Mouse (Mus musculus) urinary bladder, postnatal 25 days (tissue): ENCODE results near the gene Mast4.

ENCODE experiments used
- DNase-seq: peaks from one replicate; pipeline ENCODE4 v3.0.0; 2022; ENCODE audit warnings: low spot score

The Mast4 gene

GRCm38 (mm10) chr13:102888895-102889490, 445.3 kb downstream of the Mast4 start:
- DNase-seq = peak; percentile 35

GRCm38 (mm10) chr13:102888211-102888610, 446.1 kb downstream of the Mast4 start:
- no peak for DNase-seq

- no peak for DNase-seq
Measured at GRCm38 (mm10) chr13:102887534-102887933, 446.8 kb downstream of the Mast4 start.

GRCm38 (mm10) chr13:102886788-102887187, 447.5 kb downstream of the Mast4 start:
- DNase-seq = no peak

GRCm38 (mm10) chr13:102886147-102886546, 448.1 kb downstream of the Mast4 start:
- DNase-seq = no peak

- no peak for DNase-seq
Measured at GRCm38 (mm10) chr13:102880381-102881076, 453.8 kb downstream of the Mast4 start.

GRCm38 (mm10) chr13:102878631-102879030, 455.7 kb downstream of the Mast4 start:
- no peak for DNase-seq

- DNase-seq = no peak
Measured at GRCm38 (mm10) chr13:102877766-102878325, 456.5 kb downstream of the Mast4 start.

- no peak for DNase-seq
Measured at GRCm38 (mm10) chr13:102877154-102877553, 457.1 kb downstream of the Mast4 start.

GRCm38 (mm10) chr13:102875520-102875919, 458.8 kb downstream of the Mast4 start:
- no peak for DNase-seq

GRCm38 (mm10) chr13:102875144-102875476, 459.2 kb downstream of the Mast4 start:
- no peak for DNase-seq

- DNase-seq = no peak
Measured at GRCm38 (mm10) chr13:102874465-102875143, 459.7 kb downstream of the Mast4 start.

GRCm38 (mm10) chr13:102873412-102874016, 460.8 kb downstream of the Mast4 start:
- DNase-seq = no peak

GRCm38 (mm10) chr13:102871380-102872104, 462.8 kb downstream of the Mast4 start:
- no peak for DNase-seq

GRCm38 (mm10) chr13:102869541-102869940, 464.8 kb downstream of the Mast4 start:
- DNase-seq = no peak

GRCm38 (mm10) chr13:102866816-102867215, 467.5 kb downstream of the Mast4 start:
- DNase-seq = no peak

- DNase-seq = no peak
Measured at GRCm38 (mm10) chr13:102865971-102866724, 468.1 kb downstream of the Mast4 start.

GRCm38 (mm10) chr13:102865494-102865893, 468.8 kb downstream of the Mast4 start:
- no peak for DNase-seq

- no peak for DNase-seq
Measured at GRCm38 (mm10) chr13:102864840-102865239, 469.5 kb downstream of the Mast4 start.

GRCm38 (mm10) chr13:102864079-102864478, 470.2 kb downstream of the Mast4 start:
- DNase-seq = no peak

GRCm38 (mm10) chr13:102862981-102863380, 471.3 kb downstream of the Mast4 start:
- no peak for DNase-seq
